Mouse (Mus musculus): ENCODE measurements at regions not wholly inside any gene's neighbourhood (a gene's known extent, or its start where the extent isn't known, plus 50 kb on each side); places are given as distances from the start of the nearest gene placed in this dataset.
"Not testable (repeated sequence)": the region's sequence is repeated elsewhere in the genome, so short reads cannot be mapped to it uniquely, and the experiment has no call there.

DNA sequence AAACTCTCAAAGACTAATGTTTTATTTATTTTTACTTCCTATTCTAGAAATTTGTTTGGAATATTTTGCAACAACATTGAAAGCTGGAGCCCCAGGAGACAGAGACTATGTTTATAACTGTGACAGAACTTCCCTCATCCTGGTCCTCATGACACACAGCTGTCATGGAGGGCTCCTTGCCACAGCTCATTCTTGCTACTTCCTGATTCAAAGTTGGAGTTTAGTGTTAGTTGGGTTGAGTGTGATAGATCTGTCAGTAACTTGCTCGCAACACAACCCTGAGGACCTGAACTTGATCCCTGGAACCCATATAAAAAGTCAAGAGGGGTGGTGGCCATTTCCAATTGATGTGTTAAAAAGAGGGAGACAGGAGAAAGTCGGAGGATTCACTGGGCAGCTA, 328.3 kb upstream of the Nox3 start:
- ATAC-seq (replicated peaks; ENCODE audit: low FRiP score, low TSS enrichment, poor library complexity, severe bottlenecking): no peak

DNA sequence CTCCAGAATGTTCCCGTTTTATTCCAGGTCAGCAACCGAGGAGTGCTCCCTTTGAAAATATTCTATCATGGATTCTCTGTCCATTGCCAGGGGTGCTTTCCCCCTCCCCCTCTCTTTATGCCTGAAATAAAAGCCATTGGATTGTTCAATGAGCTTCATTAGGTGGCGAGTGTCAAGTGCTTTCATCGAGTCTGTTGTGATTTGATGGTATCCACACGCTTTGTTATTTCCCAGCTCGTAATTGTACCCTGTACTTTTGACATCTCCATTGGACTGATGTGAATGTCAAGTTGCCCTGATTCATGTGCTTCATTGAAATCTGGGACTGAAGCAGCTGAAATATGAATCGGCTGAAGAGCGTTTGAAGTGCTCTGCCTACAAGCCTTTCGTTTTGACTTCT, 333.1 kb upstream of the Nox3 start:
- ATAC-seq (replicated peaks; ENCODE audit: low FRiP score, low TSS enrichment, poor library complexity, severe bottlenecking): no peak

DNA sequence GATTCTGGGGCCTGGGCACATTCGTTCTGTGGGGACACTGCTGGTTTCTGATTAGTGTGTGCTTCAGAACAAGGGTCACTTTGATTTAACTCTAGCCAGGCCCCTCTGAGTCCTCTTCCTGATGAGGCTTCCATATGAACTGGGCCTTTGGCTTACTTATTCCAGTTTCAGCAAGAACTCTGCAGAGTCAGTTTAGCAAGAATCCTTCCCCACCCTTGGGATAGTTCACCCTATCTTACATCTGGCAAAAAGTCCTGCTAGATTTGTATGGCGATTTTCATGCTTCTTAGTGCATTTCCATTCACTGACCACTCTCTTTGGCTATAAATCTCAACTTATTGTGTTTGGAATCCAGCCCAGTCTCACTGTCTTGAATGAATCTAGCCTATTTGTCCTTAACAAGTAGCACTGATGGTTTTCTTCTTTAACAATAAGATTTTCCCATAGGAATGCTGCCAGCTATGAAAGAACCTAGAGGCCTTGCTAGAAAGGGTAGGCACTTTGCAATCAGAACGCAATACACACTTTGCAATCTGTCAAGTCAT, 338.8 kb upstream of the Nox3 start:
- ATAC-seq (replicated peaks; ENCODE audit: low FRiP score, low TSS enrichment, poor library complexity, severe bottlenecking): no peak

DNA sequence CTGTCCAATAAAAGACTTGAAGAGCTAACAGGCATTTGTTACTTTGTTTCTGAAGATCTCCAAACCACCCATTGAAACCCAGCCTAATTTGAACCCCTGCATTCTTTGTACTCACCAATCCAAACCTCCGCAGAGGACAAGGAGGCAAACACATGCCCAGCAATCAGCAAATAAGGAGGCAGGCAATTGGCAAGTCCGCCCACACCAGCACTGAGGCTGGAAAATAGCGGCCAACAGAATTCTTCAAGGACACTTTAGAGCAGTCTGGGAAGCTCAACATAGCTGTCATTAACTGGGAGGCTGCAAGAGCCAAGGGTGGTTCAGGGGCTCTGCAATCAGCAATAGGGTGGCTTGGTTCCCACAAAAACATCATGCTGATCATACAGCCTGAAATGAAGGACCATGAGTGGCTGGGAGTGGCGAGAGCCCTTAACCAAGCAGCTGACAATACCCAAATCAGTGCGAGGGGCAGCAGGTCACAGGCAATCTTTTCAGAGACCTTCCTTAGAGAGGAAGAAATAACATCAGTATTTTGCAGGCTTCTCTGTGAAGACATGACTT, 344.1 kb upstream of the Nox3 start:
- no peak for ATAC-seq (replicated peaks; ENCODE audit: low FRiP score, low TSS enrichment, poor library complexity, severe bottlenecking)

DNA sequence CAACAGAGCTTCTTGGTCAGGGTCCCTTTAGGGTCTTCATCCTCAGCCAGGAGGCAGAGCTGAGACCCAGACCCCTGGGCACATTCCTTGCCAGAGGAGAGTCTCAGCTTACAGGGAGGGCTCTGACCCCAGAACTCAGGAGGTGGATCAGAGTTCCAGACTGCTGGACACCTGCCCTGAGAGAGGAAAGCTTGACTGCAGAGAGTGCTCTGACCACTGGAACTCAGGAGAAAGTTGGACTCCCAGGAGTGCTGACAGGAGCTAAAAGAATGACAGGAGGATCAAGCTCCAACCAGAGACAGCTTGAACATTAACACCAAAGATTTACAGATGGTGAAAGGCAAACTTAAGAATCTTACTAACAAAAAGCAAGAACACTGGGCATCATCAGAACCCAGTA, 364.1 kb upstream of the Nox3 start:
- not testable (repeated sequence) for ATAC-seq (replicated peaks; ENCODE audit: low FRiP score, low TSS enrichment, poor library complexity, severe bottlenecking)

DNA sequence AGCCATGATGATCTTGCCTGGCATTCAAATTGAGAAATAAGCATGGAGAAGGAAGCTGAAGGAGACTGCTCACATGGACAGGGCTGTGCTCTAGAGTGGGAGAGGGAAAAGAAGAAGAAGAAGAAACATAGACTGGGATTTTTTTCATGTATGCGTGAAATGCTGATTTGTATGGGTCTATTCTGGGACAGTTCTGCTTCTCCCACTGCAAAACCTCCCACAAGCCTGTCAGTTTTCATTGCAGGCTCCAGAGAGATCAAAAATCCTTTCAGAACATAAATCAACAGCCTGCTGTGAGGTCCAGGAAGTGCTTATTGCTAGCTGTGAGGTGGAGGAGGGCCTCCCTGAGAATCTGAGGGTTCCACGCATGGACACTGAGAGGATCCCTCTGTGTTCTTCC, 377.3 kb upstream of the Nox3 start:
- no peak for ATAC-seq (replicated peaks; ENCODE audit: low FRiP score, low TSS enrichment, poor library complexity, severe bottlenecking)

DNA sequence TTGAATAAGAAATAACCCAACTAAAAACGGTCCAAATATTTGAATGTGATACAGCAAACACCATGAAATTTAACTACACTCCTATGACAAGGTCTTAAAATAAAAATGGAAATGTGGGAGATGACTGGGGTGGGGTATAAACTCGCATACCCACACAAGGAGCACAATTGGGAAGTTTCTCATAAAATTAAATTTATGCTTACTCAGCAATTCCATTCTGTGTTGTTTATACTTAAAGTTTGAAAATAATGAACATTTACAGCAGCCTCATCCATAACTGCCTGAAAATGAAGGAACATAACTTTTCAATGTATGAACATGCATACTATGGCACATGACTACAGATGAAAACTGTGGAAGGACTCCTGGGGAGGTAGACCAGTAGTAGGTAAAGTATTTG, 384.5 kb upstream of the Nox3 start:
- ATAC-seq (replicated peaks; ENCODE audit: low FRiP score, low TSS enrichment, poor library complexity, severe bottlenecking): no peak

DNA sequence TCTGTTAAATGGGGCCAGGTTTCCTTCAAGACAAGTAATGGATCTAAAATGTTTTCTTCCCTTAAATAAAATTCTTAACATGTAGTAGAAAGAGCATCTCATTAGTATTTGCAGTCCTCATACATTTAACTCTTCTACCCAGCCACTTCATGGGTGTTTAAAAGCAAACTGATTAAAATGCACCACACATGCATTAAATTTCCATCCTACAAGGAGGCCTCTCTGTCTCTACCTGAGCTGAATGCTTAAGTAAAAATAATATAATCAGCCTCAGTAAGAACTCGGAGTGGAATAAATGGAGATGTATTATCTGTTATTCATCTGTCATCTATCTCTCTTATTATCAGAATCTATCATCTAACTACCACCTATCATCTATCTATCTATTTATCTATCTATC, 398.6 kb upstream of the Nox3 start:
- no peak for ATAC-seq (replicated peaks; ENCODE audit: low FRiP score, low TSS enrichment, poor library complexity, severe bottlenecking)

DNA sequence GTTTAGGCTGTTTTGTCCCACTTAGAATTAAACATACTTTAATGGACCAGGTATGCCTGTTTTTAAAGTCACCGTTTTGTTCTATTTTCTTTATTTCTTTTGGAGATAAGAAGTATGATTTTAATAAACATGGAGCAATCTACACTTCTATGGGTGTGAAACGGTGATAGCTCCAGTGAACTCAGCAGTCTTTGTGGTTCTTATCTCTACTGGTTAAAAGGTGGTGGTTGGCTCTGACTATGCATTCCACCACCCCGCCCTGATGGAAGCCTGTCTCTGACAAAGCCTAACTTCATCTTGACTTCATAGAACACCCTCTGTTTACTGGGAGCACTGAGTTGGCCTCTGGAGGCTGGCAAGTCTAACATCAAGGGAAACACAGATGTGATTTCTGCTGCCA, 407.3 kb upstream of the Nox3 start:
- ATAC-seq (replicated peaks; ENCODE audit: low FRiP score, low TSS enrichment, poor library complexity, severe bottlenecking): peak; percentile 99

DNA sequence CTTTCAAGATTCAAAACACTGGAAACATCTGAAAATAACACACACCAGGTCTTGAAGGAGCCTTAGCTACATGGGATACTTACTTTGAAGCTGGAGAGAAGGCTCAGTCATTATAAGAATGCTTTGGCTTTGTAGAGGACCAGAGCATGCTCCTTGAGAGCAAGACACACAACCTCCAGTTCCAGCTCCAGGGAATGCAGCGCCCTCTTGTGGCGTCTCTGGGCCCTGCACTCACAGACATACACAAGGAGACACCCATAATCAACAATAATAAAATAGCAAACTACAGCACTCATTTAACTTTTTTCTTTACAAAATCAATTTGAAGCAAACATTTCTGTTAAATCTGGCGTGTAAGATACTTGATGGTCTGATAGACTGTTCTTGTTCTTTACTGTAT, 413.2 kb upstream of the Nox3 start:
- ATAC-seq (replicated peaks; ENCODE audit: low FRiP score, low TSS enrichment, poor library complexity, severe bottlenecking): peak; percentile 83

DNA sequence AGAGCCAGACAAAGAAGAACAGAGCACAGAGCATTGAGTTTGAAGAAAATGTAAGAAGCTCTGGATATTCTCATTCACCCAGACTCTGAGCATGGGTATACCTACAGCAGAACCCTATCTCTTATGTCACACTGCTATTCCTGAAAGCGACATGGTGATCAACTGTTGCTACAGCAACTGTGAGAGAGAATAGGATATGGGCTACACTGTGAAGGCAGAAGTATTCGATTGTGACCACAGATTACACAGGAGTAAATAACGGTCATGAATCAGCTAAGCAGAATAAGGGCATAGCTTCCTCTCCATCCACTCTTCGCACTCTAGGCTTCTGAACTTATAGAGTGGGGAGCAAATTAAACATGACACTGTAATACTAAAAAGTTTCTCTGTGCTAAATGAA, 417.0 kb upstream of the Nox3 start:
- peak; percentile 59; the same call in 1 of the 2 replicates for ATAC-seq (replicated peaks; ENCODE audit: low FRiP score, low TSS enrichment, poor library complexity, severe bottlenecking)

DNA sequence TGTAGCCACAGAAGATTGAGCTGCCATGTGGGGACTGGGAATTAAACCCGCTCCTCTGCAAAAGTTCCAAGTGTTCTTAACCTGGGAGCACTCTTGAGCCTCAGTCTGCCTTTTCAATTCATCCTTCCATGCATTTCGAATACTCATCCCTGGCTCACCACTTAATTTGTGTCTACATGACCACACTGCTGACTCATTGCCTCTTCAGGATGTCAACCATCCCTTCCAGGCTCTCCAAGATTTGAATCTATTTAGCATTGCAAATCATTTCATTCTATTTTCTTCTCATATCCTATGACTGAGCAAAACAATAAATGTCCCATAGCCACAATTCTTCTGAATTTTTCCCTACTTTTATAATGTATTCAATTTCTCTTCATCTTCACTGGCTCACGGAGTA, 420.4 kb upstream of the Nox3 start:
- ATAC-seq (replicated peaks; ENCODE audit: low FRiP score, low TSS enrichment, poor library complexity, severe bottlenecking): no peak

DNA sequence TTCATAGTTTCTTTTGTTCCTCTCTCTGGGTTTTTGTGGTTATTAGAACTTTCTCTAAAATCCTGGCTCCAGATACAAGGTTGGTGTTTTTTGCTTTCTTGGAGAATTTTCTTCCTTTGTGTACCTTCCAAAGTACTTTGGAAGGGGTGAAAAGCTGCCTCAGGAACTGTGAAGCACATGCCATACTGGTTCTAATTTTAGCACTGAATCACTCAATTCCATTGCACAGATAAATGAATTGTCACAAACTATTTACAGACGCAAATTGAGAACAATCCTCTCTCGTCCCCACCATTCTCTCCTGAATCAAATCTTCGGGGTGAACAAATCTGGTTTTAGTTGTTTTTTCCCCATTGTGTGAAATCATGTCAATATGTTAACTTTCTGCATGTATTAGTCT, 437.6 kb upstream of the Nox3 start:
- no peak for ATAC-seq (replicated peaks; ENCODE audit: low FRiP score, low TSS enrichment, poor library complexity, severe bottlenecking)

DNA sequence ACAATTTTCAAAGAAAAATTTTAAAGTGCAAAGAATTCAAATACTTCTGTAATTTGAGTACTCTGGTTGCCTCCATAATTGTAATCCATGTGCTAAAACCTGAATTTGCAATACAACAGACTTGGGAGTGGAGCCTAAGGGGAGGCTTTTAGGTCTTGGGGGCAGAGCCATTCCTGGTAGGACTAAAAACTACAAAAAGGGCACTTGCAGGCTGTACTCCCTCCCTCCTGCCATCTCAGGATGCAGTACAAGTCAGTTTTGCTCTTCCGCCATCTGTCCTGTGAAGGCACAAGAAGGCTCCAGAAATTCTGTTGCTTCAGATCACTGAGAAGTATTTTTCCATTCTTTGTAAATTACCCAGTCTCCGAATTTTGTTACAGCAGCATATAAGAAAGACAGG, 467.4 kb upstream of the Nox3 start:
- ATAC-seq (replicated peaks; ENCODE audit: low FRiP score, low TSS enrichment, poor library complexity, severe bottlenecking): no peak

DNA sequence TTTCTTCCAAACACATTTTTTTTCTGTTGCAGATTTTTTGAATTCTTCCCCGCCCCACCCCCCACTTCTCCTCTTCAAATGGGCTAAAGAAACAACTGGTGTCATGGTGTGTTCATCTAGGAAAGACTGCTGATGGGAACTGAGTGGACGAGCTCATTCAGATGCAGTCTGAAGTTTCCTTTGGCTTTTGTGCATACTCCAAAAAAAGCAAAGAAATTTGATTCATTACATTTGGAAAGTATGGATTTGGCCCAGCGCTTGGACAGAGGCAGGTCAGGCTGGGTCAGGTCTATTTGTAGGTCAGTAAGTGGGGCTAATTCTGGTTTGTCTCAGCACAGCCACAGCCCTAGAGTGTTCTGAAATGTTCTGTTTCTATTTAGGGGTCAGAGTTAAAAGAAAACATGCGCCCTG, 477.9 kb upstream of the Nox3 start:
- no peak for ATAC-seq (replicated peaks; ENCODE audit: low FRiP score, low TSS enrichment, poor library complexity, severe bottlenecking)

DNA sequence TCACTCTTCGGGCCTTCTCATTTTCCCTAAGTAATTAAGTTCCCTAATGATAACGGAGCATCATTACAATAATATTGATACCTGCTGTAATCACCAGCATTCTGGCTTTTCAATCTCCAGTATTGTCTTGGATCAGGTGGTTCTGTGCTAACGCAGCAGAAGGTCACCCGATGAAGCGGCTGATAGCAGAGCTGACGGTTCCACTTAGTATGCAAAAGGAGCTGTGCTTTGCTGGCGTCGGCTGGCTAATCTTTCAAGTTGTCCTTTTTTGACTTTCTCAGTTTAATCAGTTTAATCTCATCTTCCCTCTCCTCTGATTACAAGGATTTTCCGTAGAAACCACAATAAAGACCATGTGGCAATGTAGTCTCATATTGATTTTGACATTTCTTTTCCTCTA, 478.9 kb upstream of the Nox3 start:
- no peak for ATAC-seq (replicated peaks; ENCODE audit: low FRiP score, low TSS enrichment, poor library complexity, severe bottlenecking)

DNA sequence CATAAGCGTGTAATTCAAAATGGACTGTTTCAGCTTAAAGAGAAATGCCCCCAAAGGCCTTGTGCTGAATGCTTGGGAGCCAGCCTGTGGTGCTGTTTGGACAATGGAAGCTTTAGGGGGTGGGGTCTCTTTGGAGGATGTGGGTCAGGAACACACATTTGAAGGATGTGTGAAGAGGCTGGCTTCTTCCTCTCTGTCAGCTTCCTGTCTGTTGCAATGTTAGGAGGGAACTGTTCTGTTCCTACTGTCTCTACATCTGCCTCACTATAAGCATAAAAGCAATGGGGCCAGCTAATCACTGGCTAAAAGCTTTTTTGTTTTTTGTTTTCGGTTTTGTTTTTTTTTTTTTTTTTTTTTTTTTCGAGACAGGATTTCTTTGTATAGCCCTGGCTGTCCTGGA, 480.5 kb upstream of the Nox3 start:
- no peak for ATAC-seq (replicated peaks; ENCODE audit: low FRiP score, low TSS enrichment, poor library complexity, severe bottlenecking)

DNA sequence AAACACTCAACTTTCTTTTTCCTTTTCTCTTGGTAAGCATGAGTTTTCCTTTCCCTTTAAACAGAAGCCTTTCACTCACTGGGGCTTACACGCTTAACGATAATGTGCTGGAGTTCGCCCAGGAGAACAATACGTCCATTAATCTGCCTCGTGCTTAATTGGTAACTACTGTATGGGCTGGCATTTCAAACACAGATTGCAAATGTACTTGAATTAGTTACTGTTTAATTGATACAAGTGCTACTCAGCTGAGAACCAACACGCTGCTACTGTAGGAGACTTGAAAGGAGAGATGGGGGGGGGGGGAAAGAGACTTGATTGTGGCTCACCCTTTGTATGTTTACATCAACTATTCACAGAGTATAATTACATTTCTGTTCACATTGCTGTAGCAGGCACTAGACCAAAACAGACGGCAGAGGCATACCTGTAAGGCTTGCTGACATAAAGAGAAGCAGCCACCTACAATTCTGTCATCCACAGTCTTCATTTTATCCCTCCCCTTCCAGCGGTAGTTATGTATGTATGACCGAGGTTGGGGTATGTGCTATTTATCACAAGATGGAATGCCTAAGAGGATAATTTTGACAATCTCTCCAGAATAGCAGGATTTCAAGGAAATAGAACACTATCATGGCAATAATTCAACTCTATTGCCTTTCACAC, 481.6 kb upstream of the Nox3 start:
- ATAC-seq (replicated peaks; ENCODE audit: low FRiP score, low TSS enrichment, poor library complexity, severe bottlenecking): no peak

DNA sequence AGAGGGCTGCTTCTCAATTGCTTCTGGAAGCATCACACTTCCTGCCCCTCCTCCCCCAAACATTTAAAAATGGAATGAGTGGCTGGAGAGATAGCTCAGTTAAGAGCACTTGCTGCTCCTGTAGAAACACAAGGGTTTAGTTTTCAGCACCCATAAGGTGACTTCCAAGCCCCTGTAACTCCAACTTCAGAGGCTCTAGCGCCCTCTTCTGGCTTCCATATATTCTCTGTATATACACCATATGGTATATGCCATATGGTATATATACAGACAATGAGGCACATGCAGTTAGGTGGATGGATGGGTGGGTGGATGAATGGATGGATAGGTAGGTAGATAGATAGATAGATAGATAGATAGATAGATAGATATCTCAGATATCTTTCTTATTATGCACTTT, 483.2 kb upstream of the Nox3 start:
- no peak for ATAC-seq (replicated peaks; ENCODE audit: low FRiP score, low TSS enrichment, poor library complexity, severe bottlenecking)

DNA sequence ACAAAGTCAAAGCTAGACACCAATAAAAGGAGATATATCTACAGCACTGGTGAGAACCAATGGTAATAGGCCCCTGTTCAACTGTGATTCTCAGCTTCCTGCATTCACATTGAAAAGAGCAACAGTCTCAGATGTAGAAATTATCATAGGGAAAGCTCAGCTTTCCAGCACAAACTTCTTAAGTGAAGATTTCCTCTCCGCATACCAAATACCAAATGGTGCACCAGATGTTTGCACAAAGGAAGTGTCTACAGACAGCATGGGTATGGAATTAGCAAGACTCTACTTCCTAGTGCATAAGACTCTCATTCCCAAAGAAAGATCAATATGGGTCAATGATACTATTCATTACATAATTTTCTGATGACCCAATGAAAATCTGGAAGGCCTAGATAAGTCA, 486.0 kb upstream of the Nox3 start:
- ATAC-seq (replicated peaks; ENCODE audit: low FRiP score, low TSS enrichment, poor library complexity, severe bottlenecking): no peak

DNA sequence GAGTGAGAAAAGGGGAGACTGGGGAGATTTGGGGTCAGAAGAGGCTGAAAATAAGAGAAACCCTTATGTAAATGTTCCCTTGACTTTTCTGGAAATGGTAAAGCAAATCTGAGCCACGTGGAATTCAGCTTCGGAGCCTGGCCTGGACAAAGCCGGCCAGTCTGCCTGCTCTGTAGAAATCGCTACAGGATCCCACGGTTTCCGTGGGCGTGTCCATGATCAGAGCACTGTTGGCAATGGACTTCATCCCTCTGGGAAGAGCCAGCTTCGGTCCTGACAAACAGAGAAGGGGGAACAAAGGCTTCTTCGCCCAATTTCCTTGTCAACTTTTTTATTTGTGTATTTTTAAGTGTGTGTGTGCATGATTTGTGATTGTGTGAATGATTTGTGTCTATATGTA, 490.7 kb upstream of the Nox3 start:
- no peak for ATAC-seq (replicated peaks; ENCODE audit: low FRiP score, low TSS enrichment, poor library complexity, severe bottlenecking)

DNA sequence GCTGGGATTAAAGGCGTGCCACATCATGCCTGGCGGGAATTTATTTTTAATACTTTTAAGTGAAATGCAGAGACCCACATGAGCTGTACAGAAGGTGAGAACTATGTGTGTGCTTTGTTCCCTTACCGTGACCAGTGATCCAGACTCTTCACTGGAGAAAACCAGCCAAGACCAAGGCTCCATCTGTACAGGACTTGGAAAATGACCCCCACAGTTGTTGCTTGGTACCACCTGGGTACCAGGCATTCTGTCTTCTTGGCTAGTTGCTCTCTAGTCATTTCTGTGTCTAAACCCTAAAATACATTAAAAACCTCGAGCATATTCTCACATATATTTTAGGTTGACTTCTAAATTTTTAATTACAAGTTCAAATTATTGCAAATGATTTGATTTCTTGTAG, 491.5 kb upstream of the Nox3 start:
- ATAC-seq (replicated peaks; ENCODE audit: low FRiP score, low TSS enrichment, poor library complexity, severe bottlenecking): no peak

Measured in megakaryocyte-erythroid progenitor cell, adult 5-6 weeks (primary cell).